Mouse (Mus musculus) myocyte (in vitro differentiated cells): ENCODE measurements around the gene Layn.

Source experiments
- CEBPB ChIP-seq: IDR thresholded peaks from 2 replicates; pipeline ENCODE4 v1.6.1; 2011; ENCODE audit warnings: mild to moderate bottlenecking, moderate library complexity; ENCODE audit not compliant: poor library complexity, insufficient read depth, severe bottlenecking
- MYOD1 ChIP-seq, 3 experiments: IDR thresholded peaks; one replicate each; pipeline ENCODE4 v1.6.1; 2011; ENCODE audit warnings: control low read depth in 2 of 3, low read depth in 2 of 3, mild to moderate bottlenecking in 2 of 3, moderate library complexity in 1 of 3; ENCODE audit not compliant: insufficient read length in 2 of 3, control insufficient read depth in 1 of 3
- TCF12 ChIP-seq: IDR thresholded peaks from one replicate; pipeline ENCODE4 v1.6.1; 2011; ENCODE audit warnings: mild to moderate bottlenecking, control low read depth; ENCODE audit not compliant: poor library complexity, insufficient read depth, severe bottlenecking
- USF1 ChIP-seq: IDR thresholded peaks from one replicate; pipeline ENCODE4 v1.6.1; 2011; ENCODE audit warnings: low read depth, mild to moderate bottlenecking, control low read depth, moderate library complexity

GRCm38 (mm10) chr9:51093697-51094096 lies 16.8 kb upstream of the Layn start:
- TF ChIP-seq TCF12 (no peak), USF1 (no peak), MYOD1 (IDR thresholded peaks at IDR 0.05; ENCODE audit: control insufficient read depth in 1 of 3, insufficient read length in 2 of 3, low read depth in 2 of 3) (no peak), CEBPB (no peak)
